Mouse (Mus musculus) NIH3T3 (cell line): ENCODE data around the gene Aspg.

Experiments
- DNase-seq: peaks from one replicate; pipeline ENCODE4 v3.0.0-alpha.2; 2012; ENCODE audit warnings: low read depth

Aspg gene

GRCm38 (mm10) chr12:112106541-112106971, at the start of gene Aspg:
TSS of gene Aspg (plus strand) at chr12:112106679.
- DNase-seq: no peak

GRCm38 (mm10) chr12:112077651-112078050, 28.8 kb upstream of the Aspg start:
- peak; percentile 76 for DNase-seq

DNA sequence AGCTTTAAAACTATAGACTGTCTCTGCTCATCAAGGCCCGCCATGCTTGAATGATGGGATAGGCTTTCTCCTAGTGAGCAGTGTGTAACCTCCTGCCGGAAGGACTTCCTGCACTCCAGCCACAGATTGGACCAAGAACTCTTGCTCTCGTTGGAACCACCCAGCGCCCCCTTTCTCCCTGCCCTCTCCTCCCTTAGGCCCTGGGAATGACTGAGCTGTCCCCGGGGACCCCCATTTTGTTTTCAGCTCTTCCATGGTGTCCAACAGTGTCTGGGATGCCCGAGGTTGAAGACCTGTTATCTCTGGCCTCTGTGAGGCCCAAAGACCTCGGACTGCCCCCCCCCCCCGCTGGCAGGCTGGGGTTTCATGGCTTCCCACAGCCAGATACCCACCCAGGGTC, 26.6 kb upstream of the Aspg start:
- DNase-seq: no peak

- no peak for DNase-seq
Measured at GRCm38 (mm10) chr12:112080911-112081310, 25.6 kb upstream of the Aspg start.

GRCm38 (mm10) chr12:112082241-112082640, 24.2 kb upstream of the Aspg start:
- DNase-seq: no peak

GRCm38 (mm10) chr12:112086250-112086649, 20.2 kb upstream of the Aspg start:
- DNase-seq: no peak

GRCm38 (mm10) chr12:112086726-112087125, 19.8 kb upstream of the Aspg start:
- DNase-seq: no peak

DNA sequence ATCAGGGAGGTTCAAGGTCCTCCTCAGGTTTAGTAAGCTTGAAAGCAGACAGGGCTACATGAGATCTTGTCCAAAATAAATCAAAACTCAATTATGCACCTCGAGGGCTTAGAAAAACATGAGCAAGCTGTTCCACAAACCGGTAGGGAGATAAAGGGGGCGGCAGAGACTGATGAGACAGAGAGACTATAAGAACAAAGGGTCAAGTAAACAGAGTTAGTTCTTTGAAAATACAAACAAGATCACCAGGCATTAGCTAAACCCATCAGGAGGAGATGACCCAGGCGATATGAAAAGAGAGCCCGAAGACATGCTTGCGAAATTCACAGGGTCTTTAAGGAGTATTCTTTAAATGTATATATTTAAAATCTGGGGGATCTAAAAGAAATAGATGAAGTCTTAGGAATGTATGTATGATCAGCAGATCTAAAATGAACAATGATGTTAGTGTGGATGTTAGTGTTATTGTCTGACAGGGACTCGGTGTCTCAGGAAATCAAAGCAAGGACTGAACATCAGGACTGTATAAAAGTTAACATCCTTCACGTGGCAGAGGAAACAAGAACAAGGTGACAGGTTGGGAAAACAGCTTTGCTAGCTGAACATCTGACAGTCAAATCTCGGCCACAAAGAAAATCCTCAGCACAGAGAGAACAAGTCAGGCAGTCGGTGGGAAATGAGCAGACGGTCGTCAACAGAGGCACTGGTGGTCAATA, 17.7 kb upstream of the Aspg start:
- no peak for DNase-seq

- DNase-seq: peak; percentile 79
Measured at GRCm38 (mm10) chr12:112091054-112091453, 15.4 kb upstream of the Aspg start.

DNA sequence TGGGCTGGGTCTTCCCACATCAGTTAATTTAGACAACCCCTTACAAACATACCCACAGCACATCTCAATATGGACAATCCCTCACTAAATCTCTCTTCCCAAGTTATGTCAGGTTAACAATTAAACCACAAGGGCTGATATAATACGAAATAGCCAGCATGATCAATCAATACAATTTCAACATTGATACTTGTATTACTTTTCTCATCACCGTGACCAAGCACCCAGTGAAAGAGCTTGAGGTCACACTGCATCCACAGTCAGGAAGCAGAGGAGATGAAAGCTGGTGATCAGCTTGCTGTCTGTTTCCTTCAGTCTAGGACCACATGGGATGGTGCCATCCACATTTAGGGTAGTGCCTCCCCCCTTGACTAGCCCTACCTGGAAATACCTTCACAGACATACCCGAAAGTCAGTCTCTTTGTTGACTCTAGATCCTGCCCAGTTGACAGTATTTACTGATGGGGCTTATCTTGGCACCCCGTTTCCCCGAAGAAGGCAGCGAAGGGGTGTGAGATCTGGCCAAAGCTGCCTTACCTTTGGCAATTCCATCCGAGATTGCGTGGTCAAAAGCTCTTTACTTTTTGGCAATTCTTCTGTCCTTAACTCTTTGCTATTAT, 12.1 kb upstream of the Aspg start:
- no peak for DNase-seq

DNA sequence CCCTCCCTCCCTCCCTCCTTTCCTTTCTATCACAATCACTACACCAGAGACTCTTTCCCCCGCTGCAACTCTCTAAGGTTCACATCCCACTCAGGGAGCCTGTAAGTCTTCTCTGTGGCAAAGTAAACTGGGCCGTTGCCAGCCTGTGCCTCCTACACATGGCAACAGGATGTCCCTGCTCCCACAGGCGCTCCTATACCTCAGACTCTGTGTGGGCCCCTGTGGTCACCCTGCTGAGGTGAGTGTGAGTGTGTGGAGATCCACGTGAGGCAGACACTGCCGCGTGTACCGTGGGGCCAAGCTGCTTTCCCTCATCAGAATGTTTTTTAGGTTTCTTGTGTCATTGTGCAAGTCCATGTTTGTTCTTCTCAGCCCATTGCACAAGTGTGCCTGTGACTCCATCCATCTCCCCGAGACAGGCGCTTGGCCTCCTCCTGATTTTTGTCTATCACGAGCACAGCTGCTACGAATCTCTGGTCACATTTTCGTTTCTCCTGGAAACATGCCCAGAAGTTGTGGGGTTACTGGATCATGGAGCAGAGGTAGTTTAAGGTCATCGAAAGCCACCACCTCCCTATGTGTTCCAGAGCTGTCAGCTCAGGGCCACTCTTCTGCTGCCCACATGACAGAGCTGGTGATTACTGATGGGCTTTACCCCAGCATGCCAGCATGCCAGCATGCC, 10.3 kb upstream of the Aspg start:
- peak; percentile 78 for DNase-seq

DNA sequence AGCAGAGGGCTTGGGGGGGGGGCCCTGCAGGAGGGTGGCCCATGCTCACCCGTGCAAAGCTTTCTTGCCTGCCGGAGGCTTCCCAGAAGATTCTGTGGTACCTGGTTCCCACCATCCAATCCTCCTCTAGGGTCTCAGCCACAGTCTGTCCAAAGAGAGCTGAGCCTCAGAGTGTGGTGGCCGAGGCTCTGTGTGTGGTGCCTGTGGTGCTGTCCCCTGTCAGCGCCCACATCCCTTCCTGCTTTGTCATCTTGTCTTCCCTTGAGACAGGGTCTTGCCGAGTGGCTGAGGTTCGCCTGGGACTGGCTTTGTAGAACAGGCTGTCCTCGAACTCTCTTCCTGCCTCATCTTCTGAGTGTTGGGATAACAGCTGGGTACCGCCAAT, 9.8 kb upstream of the Aspg start:
- no peak for DNase-seq

GRCm38 (mm10) chr12:112100106-112100505, 6.4 kb upstream of the Aspg start:
- DNase-seq: no peak

DNA sequence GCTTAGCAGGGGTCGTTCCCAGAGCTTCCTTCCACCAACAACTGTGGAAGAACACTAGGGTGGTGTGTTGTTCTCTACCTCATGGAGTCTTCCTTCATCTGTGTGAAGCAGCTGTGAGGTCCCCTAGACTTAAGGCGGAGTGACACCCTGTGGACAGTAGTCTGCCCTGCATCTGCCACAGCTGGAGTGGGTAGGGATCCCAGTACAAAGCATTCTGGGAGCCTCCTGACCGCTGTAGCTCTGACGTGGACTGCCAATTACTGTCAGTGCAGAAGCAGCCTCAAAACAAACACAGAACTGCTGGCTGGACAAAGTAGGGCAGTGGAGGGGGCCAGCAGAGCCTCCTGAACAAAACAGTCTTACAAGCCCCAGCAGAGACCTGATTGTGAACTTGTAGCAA, 5.4 kb upstream of the Aspg start:
- peak; percentile 51 for DNase-seq

- DNase-seq: peak; percentile 24
Measured at GRCm38 (mm10) chr12:112103179-112103578, 3.3 kb upstream of the Aspg start.

DNA sequence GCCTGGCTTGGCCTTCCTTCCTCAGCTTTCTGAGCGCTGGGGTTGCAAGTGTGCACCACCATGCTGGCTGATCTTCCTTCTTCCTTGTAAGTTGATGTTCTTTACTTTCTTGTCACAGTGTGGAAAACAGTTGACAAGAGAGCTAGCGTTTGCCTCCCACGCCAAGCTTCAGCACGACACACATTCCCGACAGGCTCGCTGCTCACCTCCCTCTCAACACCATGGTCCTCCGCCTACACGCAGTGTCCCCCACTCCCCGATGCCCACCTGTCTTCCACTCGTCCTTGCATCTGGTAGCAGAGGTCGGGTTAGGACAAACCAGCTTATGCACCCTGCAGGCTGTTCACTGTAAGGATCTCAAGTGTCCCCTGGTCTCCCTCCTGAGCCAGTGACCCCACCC, 1.6 kb upstream of the Aspg start:
- DNase-seq: no peak

- DNase-seq: no peak
Measured at GRCm38 (mm10) chr12:112107685-112108084, 1.2 kb downstream of the Aspg start.

GRCm38 (mm10) chr12:112108696-112109445, 2.4 kb downstream of the Aspg start:
- DNase-seq: no peak

GRCm38 (mm10) chr12:112109701-112110100, 3.2 kb downstream of the Aspg start:
- DNase-seq: no peak

DNA sequence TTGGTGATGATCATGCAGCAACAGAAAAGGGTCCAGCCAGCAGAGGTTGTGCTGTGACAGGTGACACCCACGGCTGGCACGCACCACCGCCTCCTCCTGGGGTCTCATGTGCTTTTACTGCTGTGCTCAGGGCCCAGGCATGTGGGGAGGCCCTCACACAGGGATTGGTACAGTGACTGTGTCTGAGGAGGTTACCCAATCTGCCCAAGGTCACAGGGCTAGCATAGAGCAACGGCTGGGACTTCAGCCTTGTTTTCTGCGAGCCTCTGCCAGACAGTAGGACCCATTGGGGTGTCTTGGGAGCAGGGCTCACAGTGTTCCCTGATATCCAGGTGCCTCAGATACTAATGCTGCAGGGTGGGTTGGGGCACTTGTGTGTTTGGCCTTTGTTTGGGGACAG, 4.8 kb downstream of the Aspg start:
- DNase-seq: no peak

- DNase-seq: no peak
Measured at GRCm38 (mm10) chr12:112112235-112112634, 5.8 kb downstream of the Aspg start.

GRCm38 (mm10) chr12:112112686-112113396, 6.4 kb downstream of the Aspg start:
- no peak for DNase-seq
